Mouse (Mus musculus): ENCODE measurements at regions not wholly inside any gene's neighbourhood (a gene's known extent, or its start where the extent isn't known, plus 50 kb on each side); places are given as distances from the start of the nearest gene placed in this dataset.
"Not testable (repeated sequence)": the region's sequence is repeated elsewhere in the genome, so short reads cannot be mapped to it uniquely, and the experiment has no call there.

DNA sequence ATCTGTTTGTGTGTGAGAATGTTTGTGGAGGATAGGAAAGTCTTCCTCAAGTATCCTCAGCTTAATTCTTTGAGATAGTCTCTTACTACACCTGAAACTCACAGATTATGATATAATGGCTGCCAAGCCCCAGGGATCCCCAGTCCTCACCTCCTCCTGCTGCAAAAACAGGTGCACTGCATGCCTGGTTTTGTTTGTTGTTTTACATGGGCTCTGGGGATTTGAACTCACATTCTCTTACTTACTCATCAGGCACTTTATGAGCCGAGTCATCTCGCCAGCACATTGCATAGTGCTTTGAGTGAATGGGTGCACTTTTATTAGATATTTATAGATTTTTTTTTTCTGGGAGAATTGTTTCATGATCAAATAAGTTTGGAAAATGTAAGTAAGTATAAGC is 56.3 kb downstream of the Mterf1b start:
- no peak for DNase-seq (ENCODE audit: extremely low spot score in 1 of 2, low spot score in 1 of 2)

DNA sequence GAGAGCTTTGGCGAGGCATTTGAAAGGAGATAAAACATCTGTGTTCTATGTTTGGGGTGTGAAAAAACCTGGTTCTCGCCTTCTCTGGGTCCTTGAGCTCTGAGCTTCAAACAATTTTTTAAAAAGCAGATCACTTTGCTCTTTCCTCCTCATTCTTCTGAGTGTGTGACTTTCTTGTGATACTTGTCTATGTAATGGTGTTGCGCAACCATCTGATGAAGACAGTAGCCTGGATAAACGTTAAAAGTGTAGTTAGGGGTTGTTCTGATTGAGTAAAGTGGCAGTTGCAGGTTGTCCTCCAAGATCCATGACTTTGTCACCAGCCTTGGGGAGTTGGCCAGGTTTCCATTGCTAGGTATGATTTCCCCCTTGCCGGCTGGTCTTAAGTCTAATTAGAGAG is 62.1 kb downstream of the Mterf1b start:
- not testable (repeated sequence) for DNase-seq (ENCODE audit: extremely low spot score in 1 of 2, low spot score in 1 of 2)

DNA sequence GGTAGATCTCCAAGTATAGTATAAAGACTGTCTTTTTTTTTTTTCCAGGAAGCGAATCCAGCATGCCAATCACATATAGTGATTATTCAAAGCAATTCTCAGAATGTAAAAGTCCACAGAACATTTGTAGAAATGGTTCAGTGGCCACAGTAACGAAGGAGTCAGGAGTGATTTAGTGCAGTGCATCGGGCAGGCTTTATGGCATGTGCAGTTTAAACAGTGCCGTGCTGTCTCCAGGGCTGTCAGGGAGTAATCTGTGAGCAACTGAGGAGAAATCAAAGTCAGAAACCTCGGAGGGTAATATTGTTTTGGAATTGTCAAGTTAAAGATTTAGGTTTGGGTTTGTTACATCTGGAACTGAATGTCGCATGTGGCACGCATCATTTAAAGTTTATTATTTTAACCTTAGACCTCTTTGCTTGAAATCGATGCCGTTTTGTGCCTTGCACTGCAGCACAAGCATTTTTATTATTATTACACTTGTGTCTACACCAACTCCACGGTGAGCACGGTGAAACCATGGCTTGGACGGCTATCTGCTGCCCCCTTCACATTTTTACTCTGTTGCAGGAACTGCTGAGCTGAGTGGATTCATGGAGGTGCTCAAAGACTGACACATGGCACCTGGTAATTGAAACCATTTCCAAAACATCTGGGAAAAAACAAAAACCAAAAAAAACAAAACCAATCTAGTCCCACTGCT is 65.0 kb downstream of the Mterf1b start:
- no peak for DNase-seq (ENCODE audit: extremely low spot score in 1 of 2, low spot score in 1 of 2)

DNA sequence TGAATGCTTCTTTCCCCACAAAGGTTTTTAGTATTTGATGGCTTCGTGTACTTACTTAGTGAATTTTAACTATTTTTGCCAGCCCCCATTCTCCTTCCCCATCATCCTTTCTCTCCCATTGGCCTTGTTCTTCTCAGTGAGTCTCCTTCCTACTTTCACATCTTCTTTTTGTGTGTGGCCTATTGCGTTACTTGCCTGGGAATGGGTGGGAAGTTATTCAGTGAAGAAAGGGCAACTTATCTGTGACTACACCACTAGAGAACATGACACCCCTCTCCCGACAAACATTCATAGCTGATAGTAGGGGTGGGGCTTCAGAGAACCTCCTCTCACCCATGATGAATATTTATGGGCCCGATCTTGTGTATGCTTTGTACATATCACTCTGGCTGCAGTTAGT is 67.1 kb downstream of the Mterf1b start:
- no peak for DNase-seq (ENCODE audit: extremely low spot score in 1 of 2, low spot score in 1 of 2)

DNA sequence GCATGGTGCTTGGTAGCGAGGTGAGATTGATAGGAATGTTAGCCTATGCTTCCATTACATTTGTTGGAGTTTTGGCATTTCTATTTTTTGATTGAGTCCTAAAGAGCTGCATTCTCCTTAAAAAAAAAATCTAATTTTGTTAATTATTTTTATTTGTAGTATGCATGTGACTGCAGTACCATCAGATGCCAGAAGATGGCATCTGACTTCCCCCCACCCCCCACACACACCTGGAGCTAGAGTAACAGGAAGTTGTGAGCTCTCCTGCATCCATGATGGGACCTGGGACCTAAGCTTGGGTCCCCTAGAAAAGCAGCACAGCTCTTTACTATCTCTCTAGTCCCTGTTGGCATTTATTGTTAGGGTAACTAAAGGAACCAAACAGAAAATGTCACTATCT is 70.5 kb downstream of the Mterf1b start:
- DNase-seq (ENCODE audit: extremely low spot score in 1 of 2, low spot score in 1 of 2): no peak

DNA sequence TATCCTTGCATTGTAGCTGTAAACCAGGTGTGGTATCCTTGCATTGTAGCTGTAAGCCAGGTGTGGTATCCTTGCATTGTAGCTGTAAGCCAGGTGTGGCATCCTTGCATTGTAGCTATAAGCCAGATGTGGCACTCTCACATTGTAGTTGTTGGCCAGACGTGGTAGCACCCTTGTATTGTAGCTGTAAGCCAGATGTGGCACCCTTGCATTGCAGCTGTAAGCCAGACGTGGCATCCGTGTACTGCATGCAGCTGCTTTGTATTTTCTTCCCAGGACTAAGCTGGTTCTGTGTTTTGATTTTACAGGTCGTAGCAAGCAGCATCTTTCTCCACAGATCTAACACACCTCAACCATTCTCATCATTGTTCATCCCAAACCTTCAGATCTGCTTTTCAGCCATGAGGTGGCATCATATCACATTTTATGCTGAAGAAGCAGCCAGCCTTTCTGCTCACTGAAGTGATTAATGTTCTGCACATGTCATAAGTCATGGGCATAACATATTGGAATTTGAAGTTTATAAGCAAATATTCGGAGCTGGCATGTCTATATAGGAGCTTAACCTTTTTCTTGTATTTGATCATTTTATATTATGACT is 71.5 kb downstream of the Mterf1b start:
- peak; percentile 11 to 62 for DNase-seq (ENCODE audit: extremely low spot score in 1 of 2, low spot score in 1 of 2)

DNA sequence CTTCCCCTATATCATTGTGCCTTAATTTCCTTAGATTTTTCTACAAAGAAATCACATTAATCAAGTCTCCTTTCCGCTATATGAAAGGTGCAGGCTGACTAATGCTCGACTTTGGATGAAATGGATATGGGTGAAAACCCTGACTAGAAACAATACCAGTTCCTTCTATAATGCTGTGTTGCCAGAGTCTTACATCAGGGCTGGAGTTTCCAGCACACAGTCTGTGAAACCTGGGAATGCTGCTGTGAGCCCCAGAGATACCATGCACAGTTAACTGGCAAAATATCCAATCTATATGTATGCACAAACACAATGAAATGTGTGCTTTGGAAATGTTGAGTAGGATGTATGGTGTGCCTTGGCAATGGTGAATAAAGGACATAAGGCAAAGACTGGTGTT is 75.5 kb downstream of the Mterf1b start:
- no peak for DNase-seq (ENCODE audit: extremely low spot score in 1 of 2, low spot score in 1 of 2)

DNA sequence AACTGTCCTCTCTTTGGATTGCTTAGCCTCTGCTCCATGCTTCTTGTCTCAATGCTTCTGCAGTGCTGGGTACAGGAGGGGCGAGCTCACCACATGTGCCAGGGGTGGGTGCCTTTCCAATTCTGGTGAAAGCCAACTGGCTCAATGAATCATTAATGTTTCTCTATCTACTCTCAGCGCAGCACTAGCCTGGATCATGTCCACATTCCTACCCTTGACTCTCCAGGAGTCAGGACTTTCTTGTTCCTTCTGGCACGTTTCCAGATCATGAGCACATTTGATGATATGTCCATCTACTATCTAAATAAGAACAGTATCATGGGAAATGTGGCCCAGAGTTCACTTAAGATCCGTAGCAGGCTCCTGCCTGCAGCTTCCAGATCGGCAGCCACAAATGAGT is 80.8 kb downstream of the Mterf1b start:
- no peak for DNase-seq (ENCODE audit: extremely low spot score in 1 of 2, low spot score in 1 of 2)

DNA sequence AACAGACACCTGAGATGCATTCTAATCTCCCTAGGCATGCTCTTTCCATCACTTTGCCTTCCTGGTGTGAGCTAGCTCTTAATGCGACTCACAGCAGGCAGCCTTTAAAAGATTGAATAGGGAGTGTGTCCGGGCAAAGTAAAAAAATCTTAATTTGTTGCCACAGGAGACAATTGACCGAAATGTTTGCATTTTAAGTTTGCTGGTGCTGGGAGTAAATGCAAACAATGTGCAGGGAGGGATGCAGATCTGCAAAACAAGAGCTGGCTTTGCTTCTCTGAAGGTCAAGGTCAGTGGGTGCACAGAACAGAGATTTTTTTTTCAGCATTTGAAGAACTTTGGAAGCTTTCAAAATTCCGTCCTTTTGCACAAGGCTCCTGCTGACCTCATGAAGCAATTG is 111.4 kb downstream of the Mterf1b start:
- DNase-seq (ENCODE audit: extremely low spot score in 1 of 2, low spot score in 1 of 2): no peak

DNA sequence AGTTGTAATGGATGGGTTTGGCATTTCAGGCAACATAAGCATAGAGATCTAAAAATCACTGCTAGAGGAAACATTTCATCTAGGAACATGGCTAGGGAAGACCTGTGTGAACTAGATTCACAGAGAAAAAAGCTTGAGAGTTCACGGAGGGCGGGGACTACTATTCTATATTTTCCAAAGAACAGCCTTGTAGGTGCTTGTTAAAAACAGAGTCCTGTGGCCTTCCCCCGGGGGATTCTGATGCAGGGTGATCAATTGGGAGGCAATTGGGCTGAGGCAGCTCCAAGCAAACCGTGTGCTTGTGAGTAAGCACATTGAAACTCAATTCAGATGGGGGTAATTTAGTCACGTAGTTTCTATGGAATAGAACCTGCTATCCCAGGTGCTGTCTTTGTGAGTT is 112.0 kb downstream of the Mterf1b start:
- no peak for DNase-seq (ENCODE audit: extremely low spot score in 1 of 2, low spot score in 1 of 2)

DNA sequence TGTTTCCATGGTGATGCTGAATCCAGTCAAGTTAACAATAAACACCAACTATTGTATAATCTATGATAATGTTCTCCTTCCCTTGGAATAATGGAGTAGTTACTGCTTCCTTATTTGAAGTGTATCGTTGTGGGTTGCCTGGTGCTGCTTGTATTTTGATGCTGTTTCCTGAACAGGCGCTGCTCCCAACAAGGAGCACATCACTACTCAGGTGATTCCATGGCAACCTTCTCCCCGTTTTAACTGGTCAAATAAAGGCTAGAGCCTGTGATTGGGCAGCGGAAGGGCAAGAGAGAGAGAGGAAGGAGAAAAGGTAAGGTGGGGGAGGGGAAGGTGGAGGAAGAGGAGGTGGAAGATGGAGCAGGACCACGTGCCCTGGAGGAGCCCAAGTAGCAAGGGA is 116.3 kb downstream of the Mterf1b start:
- DNase-seq (ENCODE audit: extremely low spot score in 1 of 2, low spot score in 1 of 2): no peak

DNA sequence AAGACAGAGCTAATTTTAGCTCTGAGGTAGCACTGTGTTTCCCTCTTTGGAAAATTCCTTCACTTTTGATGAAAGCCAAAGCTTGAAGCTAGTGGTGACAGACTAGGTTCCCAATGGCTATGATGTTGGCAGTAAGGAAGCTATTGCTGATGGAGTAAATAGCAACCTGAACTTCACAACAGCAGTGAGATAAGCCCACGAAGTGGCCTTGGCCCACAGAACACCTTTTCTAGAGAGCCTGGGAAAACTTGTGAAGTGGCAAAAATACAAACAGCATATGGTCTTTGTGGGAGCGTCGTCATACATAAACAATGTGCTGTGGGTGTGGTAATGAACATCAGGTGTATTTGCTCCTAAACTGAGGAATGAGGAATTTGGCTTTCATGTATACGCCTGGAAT is 119.0 kb downstream of the Mterf1b start:
- DNase-seq (ENCODE audit: extremely low spot score in 1 of 2, low spot score in 1 of 2): no peak

DNA sequence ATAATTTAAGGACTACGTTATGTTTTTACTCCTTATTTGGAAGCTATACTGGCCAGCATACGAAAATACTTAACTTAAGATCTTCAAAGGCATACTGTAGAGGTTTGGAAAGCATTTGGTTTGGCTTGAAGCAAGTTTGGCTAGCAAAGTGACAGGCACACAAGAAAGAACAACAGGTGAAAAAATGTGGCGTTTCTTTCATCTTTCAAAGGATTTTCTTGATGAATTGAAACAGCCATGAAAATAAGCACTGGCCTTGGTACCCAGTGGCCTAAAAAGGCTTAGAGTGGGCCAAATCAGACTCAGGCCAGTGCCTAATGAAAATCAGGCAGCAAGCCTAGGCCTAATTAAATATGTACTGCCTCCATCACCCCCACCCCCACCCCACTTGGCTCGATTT is 119.4 kb downstream of the Mterf1b start:
- DNase-seq (ENCODE audit: extremely low spot score in 1 of 2, low spot score in 1 of 2): peak in 1 of 2 experiments; percentile 25

DNA sequence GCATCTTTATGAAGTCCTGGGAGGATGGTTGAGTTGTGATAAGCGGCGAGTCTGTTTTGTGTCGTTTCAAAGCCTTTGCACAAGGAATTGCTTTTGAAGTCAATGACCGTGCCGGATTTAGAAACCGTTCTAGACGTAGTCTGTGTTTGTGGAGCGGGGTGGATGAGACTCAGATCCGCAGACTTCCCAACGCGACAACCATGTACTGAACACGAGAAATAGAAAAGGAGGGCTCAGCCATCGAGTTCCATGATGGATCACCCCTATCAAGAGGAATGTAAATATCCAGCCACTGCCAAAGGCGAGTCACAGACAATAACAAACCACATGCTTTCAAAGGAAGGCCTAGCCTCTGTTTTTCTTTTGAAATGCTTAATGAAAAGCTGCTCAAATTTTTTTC is 120.5 kb downstream of the Mterf1b start:
- DNase-seq (ENCODE audit: extremely low spot score in 1 of 2, low spot score in 1 of 2): no peak

DNA sequence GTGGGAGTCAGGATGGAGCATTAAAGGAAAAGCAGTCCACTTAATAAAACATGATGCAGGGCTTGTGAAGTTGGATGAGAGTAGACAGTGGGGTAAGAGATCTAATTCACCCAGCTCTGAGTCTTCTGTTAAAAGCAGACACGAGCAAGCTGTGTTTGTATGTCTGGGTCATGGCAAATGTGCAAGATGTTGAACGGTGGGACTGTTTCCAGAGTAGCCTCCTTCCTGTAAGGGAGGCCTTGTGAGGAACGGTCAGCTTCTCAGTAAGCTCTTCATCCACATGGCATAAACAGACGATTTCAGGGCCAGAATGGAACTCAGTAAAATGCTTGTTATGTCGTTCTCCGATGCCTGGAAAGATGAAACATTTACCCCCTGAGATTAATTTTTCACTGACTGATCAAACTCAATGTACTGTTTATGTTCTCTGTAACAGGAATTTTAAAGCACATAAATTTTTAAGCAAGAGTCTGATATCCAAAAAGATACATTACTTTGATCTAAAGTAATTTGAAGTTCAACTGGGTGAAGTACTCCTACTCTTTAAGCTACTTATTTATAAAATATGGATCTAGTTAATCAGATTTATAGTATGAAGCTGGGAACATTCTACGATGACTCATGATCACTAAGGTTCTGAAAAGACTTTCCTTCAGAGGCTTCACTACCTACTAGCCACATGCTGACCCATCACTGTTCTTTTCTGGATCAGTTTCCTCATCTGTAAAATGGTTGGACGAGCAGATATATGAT is 130.6 kb downstream of the Mterf1b start:
- DNase-seq (ENCODE audit: extremely low spot score in 1 of 2, low spot score in 1 of 2): no peak

DNA sequence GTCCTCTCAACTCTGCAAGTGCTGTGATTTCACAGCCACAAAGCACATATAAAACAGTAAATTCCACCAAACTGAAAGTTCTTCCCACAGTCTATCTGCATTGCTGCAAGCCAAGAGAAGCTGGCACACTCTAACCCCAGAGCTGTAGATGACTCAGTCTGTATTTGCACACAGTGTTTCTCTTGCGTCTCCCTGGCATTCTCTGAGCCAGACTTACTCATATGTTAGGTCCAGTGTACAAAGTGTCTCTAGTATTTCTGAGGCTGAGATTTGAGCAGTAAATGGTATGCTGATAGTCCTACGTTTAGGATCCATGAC is 131.2 kb downstream of the Mterf1b start:
- DNase-seq (ENCODE audit: extremely low spot score in 1 of 2, low spot score in 1 of 2): peak in 1 of 2 experiments; percentile 20

DNA sequence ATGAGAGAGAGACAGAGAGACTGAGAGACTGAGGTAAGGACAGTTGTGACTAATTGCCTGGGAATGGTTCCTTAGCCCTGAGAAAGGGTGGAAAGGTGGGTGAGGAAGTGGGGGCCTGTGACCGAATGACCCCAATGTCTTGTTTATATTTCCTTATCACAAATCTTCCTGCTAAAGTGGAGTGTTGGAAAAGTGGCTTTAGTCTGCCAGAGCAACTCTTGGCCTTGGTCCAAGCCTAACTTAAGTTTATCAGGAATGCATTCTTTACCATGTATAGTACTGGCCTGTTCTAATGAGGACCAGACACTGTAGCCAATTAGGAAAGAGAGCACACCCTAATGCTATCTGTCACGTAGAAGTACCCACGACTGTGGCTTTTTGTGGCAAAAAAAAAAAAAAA is 133.6 kb downstream of the Mterf1b start:
- no peak for DNase-seq (ENCODE audit: extremely low spot score in 1 of 2, low spot score in 1 of 2)

DNA sequence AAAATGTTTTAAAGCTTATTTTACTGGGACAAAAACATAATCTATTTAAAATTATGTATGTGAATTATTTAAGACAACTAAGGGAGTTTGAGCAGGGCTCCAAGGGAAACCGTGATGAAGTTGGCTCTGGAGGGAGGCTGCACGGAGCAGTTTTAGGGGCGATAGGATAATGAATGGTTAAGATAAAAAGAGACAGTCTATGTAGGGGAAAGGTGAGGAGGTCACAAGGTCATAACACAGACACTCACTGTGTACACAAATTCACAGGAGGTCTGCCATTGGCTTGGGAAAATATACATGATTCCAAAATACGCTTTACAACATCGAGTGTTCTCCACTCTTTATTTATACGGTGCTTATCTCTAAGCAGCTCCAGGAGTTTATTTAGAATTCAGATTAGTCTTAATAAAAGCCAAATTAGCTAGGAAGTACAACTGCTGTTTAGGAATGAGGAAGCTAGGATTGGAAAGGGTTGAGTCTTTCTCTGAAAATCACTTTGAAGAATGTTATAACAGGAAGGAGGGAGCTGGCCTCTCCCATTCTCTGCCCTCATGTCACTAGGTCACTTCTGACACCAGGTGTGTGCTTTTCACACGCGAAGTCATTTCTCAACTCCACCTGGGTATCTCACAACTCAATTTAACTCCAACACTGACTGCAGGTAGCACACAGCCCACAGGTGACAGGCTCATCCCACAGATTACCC is 134.3 kb downstream of the Mterf1b start:
- no peak for DNase-seq (ENCODE audit: extremely low spot score in 1 of 2, low spot score in 1 of 2)

DNA sequence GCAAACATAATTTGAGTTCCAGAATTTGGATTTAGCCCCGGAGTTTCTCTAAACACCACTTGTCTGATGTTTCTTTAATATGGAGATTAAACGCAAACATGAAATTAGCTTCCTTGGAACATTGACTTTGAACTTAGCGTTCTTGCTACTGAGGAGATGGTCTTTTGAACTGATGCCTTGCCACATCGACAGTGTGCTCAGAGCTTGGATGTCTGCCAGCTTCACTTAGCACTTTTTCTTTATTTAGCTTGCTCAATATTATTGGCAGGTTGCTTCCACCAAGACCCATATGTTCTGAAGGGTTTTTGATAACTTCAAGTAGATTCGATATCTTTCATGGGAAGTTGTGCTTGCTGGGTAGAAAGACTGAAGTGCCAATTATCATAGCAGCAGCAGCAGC is 143.5 kb downstream of the Mterf1b start:
- peak in 1 of 2 experiments; percentile 18 for DNase-seq (ENCODE audit: extremely low spot score in 1 of 2, low spot score in 1 of 2)

DNA sequence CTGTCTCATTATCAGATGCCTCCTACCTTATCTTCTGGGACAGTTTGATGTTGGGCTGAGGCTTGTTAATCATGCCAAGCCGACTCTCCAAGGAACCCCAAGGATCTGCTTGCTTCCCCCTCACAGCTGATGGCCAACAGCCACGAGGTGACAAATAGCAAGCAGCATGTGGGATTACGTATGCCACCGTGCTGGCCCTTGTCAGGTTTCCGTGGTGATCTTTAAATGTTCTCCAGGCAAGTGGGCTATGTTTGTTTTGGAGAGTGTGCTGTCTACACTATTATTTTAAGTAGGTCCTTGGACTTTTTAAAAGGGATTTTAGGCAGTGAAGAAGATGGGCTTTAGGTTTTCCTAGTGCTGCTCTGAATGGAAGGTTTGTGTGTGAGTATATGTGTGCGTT is 149.8 kb downstream of the Mterf1b start:
- no peak for DNase-seq (ENCODE audit: extremely low spot score in 1 of 2, low spot score in 1 of 2)

DNA sequence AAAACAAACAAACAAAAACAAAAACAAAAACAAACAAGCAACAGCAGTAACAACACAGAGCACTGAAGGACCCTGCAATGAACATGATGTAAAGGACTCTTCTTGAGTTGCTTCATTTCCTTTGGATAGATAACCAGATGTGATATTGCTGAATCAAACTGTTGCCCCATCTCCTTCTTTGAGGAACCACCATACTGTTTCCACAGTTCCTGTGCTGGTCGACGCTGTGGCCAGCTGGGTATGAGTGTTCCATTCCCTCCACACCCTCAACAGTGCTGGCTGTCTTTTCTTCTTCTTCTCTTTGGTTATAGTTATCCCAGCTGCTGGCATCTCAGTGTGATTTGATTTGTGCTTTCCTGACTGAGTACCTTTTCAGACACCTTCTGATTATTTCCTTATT is 152.3 kb downstream of the Mterf1b start:
- DNase-seq (ENCODE audit: extremely low spot score in 1 of 2, low spot score in 1 of 2): no peak

DNA sequence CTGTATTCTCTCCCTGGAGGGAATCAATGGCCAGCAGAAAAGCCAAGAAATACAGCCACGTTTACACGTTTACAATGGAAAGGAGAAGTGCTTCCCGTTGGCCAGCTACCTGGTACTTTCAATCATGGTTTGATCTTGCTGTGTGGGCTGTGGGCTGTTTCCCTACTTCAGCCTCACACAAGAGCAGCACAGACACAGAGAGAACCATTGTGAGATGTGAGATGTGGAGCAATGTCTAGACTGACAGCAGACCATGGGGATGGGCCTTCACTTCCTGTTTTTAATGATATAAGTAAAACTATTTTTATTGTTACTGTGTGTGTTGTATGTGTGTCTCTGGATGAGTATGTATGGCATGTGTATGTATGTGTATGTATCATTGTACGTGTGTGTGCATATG is 156.2 kb downstream of the Mterf1b start:
- DNase-seq (ENCODE audit: extremely low spot score in 1 of 2, low spot score in 1 of 2): no peak

Measured in frontal cortex, adult 2 months (tissue).